10 mouse cellular contexts compared by ENCODE assay signal in the genomic region with DNA sequence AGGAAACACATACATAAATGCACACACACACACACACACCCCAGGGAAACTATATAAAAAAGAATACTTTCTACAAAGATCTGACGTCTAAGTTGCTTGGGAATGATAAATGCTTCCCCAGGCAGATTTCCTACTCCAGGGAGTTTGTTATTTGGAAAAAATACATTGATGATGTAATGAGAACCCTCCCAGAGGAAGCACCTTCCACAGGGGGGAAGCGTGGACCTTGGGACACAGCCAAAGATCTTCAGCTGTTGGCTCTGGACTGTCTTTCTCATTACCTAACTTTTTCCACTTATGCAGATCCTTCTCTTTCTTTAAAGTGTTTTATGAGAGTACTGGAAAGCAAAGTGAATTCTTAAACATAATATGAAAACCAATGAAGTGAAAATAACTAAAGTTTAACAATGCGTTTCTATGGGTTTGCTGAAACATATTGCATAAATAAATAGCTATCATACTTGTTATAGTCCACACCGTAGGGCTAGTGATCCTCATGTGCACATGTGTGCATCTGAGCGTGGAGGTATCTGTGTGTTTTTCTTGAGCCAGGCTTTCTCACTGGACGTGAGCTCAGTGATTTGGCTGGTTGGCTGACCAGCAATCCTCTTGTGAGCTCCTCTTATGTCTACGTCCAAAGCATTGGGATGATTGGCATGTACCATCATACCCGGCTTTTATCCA. TPM values are rescaled to one million over a fixed set of nuclear protein-coding genes. Genes with fewer than 3 reads are reported as not detected.
DNase-seq lines count a peak whose midpoint lies in the region; ATAC-seq lines count a peak whose summit lies in the region.
"Had no signal": no experiment of that assay in that cellular context is flagged by ENCODE, and none has a peak within 500 bp of the region (broad histone marks: within the 10 kb centered on the region; RNA-seq: fewer than 3 reads in every experiment).

No protein-coding gene starts in this region.

- no peak overlapping the region for H3K4me3 ChIP-seq in kidney, embryonic 14.5 days (ENCODE audit: low read length)
- H3K4me3 ChIP-seq in kidney, embryonic 15.5 days (replicated peaks) = no peak overlapping the region
- H3K4me3 ChIP-seq: layer of hippocampus, adult 2 months had no signal

- H3K4me1 ChIP-seq in kidney, embryonic 14.5 days (ENCODE audit: control insufficient read depth, insufficient read depth, low read length) = peaks cover 33% of the 10 kb centered on the region
- H3K4me1 ChIP-seq in kidney, embryonic 15.5 days = peaks cover 54% of the 10 kb centered on the region

- WGBS in kidney, embryonic 14.5 days = 52% methylated on average over 8 of the region's 8 CpGs
- WGBS in kidney, embryonic 15.5 days = 45% methylated on average over 8 of the region's 8 CpGs

- H3K4me2 ChIP-seq in kidney, embryonic 14.5 days (replicated peaks; ENCODE audit: low read depth, low read length) = no peak overlapping the region
- H3K4me2 ChIP-seq in kidney, embryonic 15.5 days = no peak overlapping the region

- no peak overlapping the region; the same call in 1 of the 2 replicates for H3K27ac ChIP-seq in kidney, embryonic 14.5 days (ENCODE audit: low read depth, low read length)
- H3K27ac ChIP-seq in kidney, embryonic 15.5 days = peak overlapping the region; percentile 83
- H3K27ac ChIP-seq: layer of hippocampus, adult 2 months; macrophage had no signal

- no peaks in the 10 kb centered on the region for H3K9me3 ChIP-seq in kidney, embryonic 14.5 days (ENCODE audit: control insufficient read depth, low read length)
- H3K9me3 ChIP-seq in kidney, embryonic 15.5 days (replicated peaks) = no peaks in the 10 kb centered on the region

- no peak overlapping the region for H3K9ac ChIP-seq in kidney, embryonic 14.5 days (ENCODE audit: low read depth, low read length)
- no peak overlapping the region for H3K9ac ChIP-seq in kidney, embryonic 15.5 days

- no peaks in the 10 kb centered on the region for H3K27me3 ChIP-seq in kidney, embryonic 14.5 days (ENCODE audit: control insufficient read depth, insufficient read depth, low read length)
- no peaks in the 10 kb centered on the region for H3K27me3 ChIP-seq in kidney, embryonic 15.5 days

- H3K36me3 ChIP-seq in kidney, embryonic 14.5 days (ENCODE audit: control insufficient read depth, insufficient read depth, low read length) = no peaks in the 10 kb centered on the region
- no peaks in the 10 kb centered on the region for H3K36me3 ChIP-seq in kidney, embryonic 15.5 days

- no peak for ATAC-seq in kidney, embryonic 14.5 days (ENCODE audit: low FRiP score, low TSS enrichment)
- no peak for ATAC-seq in kidney, embryonic 15.5 days (replicated peaks; ENCODE audit: low FRiP score)
- ATAC-seq in activated CD4-positive, CD25-positive, alpha-beta regulatory T cell, adult 4 months = no peak

- peak; percentile 37 for DNase-seq in kidney, adult 11 months
- peak; percentile 69 for DNase-seq in heart, adult 8-10 months (ENCODE audit: low spot score)
- peak; percentile 47 for DNase-seq in lung, postnatal 25 days (ENCODE audit: low spot score)
- DNase-seq in layer of hippocampus, adult 9-10 months (ENCODE audit: low spot score) = no peak
- no peak for DNase-seq in frontal cortex, postnatal 36 days (ENCODE audit: low spot score in 2 of 2)

RNA-seq across cellular contexts. Expression of gene Phldb2, which starts 30.7 kb away (rescaled TPM):
- polyA plus RNA-seq in kidney, embryonic 14.5 days (2014; fragmentation: Nextera tagmentation; extraction: Ambion mirVana) = 48.1 and 79.3 TPM in 2 replicates
- total RNA-seq in heart, adult 8-10 months (2022) = 10 to 100 TPM; 11.3 to 12.6 (median 11.8) TPM
- 81.2 and 84.2 TPM in 2 replicates for polyA plus RNA-seq in kidney, embryonic 15.5 days (2015; fragmentation: Nextera tagmentation; extraction: Ambion mirVana)
- polyA plus RNA-seq in activated CD4-positive, CD25-positive, alpha-beta regulatory T cell, adult 4 months (2017; shearing (Covaris generic)) = not detected

Comparison
In these comparisons a context has a peak if more than half of its experiments do, and no peak if none do; other contexts are left out.
1. DNase-seq: peak in kidney, adult 11 months (single experiment), heart, adult 8-10 months (single experiment) and lung, postnatal 25 days (single experiment); none in layer of hippocampus, adult 9-10 months (single experiment) and frontal cortex, postnatal 36 days (0 of 2).
2. RNA of gene Phldb2, which starts 30.7 kb away (polyA plus RNA-seq): 81.2 to 84.2 TPM in kidney, embryonic 15.5 days and 48.1 to 79.3 TPM in kidney, embryonic 14.5 days; not detected in activated CD4-positive, CD25-positive, alpha-beta regulatory T cell, adult 4 months; every median in the first group is over 10 times any median in the second.